Mouse (Mus musculus): Measurements from ENCODE around the gene Med25.

DNA sequence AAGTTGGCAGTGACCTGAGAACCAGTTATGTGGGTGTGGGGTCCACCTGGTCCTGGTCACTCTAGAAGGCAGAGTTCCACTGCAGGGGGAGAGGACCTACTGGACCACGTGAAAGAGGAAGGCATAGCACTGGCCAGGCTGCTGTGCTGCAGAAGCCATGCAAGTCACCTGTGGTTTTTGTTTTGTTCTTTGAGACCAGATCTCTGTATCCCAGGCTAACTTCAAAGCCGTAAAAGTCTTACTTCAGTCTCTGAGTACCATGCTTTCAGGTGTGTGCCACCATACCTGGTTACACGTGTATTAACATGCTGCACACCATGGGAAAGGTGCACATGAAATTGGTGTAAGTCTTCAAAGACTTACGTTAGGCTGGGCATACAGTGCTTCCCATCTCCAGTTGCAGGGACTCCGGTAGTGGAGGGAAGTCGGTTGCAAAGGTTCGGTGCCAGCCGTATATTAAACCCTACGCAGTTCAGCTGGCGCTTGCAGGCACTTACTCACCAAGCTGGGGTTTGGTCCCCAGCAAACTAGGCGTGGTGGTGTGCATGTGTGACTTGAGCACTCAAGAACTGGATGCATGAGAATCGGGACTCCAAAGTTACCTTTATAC, 40.8 kb downstream of the Med25 start:
- no peak for TF ChIP-seq CTCF (IDR thresholded peaks at IDR 0.05; ENCODE audit: extremely low read depth, insufficient read length, insufficient replicate concordance, low read depth, low read length)
- TF ChIP-seq POLR2A (IDR thresholded peaks at IDR 0.05; ENCODE audit: low read depth, low read length) = no peak

Data from small intestine, adult 2 months (tissue).